Mouse (Mus musculus): Measurements from ENCODE around the gene Slc22a12. TPM values are rescaled to one million over a fixed set of nuclear protein-coding genes. Genes with fewer than 3 reads are reported as not detected.

Slc22a12 gene
- polyA plus RNA-seq, 1 experiment from 2014 or later: not detected

DNA sequence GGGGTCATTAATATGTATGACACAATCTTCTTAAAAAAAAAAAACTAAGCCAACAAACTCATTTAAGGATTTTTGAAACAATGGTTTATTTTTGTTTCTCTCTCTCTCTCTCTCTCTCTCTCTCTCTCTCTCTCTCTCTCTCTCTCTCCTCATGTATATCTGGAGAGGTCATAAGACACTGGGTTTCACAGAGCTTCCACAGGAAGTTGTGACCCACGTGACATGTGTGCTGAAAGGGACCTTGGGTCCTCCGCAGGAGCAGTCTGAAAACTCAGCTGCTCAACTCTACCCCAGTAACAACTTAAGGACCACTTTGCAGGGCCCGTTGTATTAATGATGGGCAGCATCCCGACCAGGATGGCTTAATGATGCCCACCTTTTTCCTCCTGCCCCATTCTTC, 8.4 kb upstream of the Slc22a12 start:
- Histone ChIP-seq H3K4me3 (ENCODE audit: low read depth, low read length) (no peak overlapping the region), H3K27ac (replicated peaks) (no peak overlapping the region), H3K9ac (ENCODE audit: low read length) (no peak overlapping the region), H3K9me3 (ENCODE audit: control insufficient read depth, low read length) (no peaks in the 10 kb centered on the region), H3K27me3 (ENCODE audit: control insufficient read depth, insufficient read depth, low read length) (no peaks in the 10 kb centered on the region), H3K36me3 (ENCODE audit: control insufficient read depth, insufficient read depth, low read length) (no peaks in the 10 kb centered on the region), H3K4me2 (replicated peaks; ENCODE audit: low read depth) (no peak overlapping the region), H3K4me1 (replicated peaks; ENCODE audit: control insufficient read depth, insufficient read depth) (no peaks in the 10 kb centered on the region)
- DNase-seq (ENCODE audit: low spot score) (no peak), ATAC-seq (ENCODE audit: low FRiP score, low TSS enrichment) (no peak)
- 69% methylated on average over 4 of the region's 4 CpGs for WGBS
- TF ChIP-seq CTCF (IDR thresholded peaks at IDR 0.05; ENCODE audit: low read depth) (no peak), EP300 (optimal IDR thresholded peaks at IDR 0.05) (no peak)

GRCm38 (mm10) chr19:6549566-6549965, 6.7 kb upstream of the Slc22a12 start:
- Histone ChIP-seq H3K27me3 (ENCODE audit: control insufficient read depth, insufficient read depth, low read length) (no peaks in the 10 kb centered on the region), H3K27ac (replicated peaks) (no peak overlapping the region)
- no peak for DNase-seq (ENCODE audit: low spot score)

GRCm38 (mm10) chr19:6548431-6549410, 5.9 kb upstream of the Slc22a12 start:
- Histone ChIP-seq H3K27ac (replicated peaks) (no peak overlapping the region), H3K9ac (ENCODE audit: low read length) (no peak overlapping the region), H3K4me1 (replicated peaks; ENCODE audit: control insufficient read depth, insufficient read depth) (no peaks in the 10 kb centered on the region), H3K36me3 (ENCODE audit: control insufficient read depth, insufficient read depth, low read length) (no peaks in the 10 kb centered on the region), H3K4me2 (replicated peaks; ENCODE audit: low read depth) (no peak overlapping the region), H3K9me3 (ENCODE audit: control insufficient read depth, low read length) (no peaks in the 10 kb centered on the region), H3K4me3 (ENCODE audit: low read depth, low read length) (no peak overlapping the region), H3K27me3 (ENCODE audit: control insufficient read depth, insufficient read depth, low read length) (no peaks in the 10 kb centered on the region)
- DNase-seq (ENCODE audit: low spot score) (no peak), ATAC-seq (ENCODE audit: low FRiP score, low TSS enrichment) (no peak)
- TF ChIP-seq CTCF (IDR thresholded peaks at IDR 0.05; ENCODE audit: low read depth) (no peak), EP300 (optimal IDR thresholded peaks at IDR 0.05) (no peak)
- 60% methylated on average over 16 of the region's 16 CpGs for WGBS

More at GRCm38 (mm10) chr19:6549566-6549965, 6.7 kb upstream of the Slc22a12 start:
- H3K9me3 ChIP-seq (ENCODE audit: control insufficient read depth, low read length): no peaks in the 10 kb centered on the region
- TF ChIP-seq CTCF (IDR thresholded peaks at IDR 0.05; ENCODE audit: low read depth) (no peak), EP300 (optimal IDR thresholded peaks at IDR 0.05) (no peak)
- H3K4me2 ChIP-seq (replicated peaks; ENCODE audit: low read depth): no peak overlapping the region
- WGBS: 80% methylated on average over 11 of the region's 11 CpGs
- no peak overlapping the region for H3K4me3 ChIP-seq (ENCODE audit: low read depth, low read length)
- no peaks in the 10 kb centered on the region for H3K4me1 ChIP-seq (replicated peaks; ENCODE audit: control insufficient read depth, insufficient read depth)
- no peak for ATAC-seq (ENCODE audit: low FRiP score, low TSS enrichment)
- H3K36me3 ChIP-seq (ENCODE audit: control insufficient read depth, insufficient read depth, low read length): no peaks in the 10 kb centered on the region
- H3K9ac ChIP-seq (ENCODE audit: low read length): no peak overlapping the region

DNA sequence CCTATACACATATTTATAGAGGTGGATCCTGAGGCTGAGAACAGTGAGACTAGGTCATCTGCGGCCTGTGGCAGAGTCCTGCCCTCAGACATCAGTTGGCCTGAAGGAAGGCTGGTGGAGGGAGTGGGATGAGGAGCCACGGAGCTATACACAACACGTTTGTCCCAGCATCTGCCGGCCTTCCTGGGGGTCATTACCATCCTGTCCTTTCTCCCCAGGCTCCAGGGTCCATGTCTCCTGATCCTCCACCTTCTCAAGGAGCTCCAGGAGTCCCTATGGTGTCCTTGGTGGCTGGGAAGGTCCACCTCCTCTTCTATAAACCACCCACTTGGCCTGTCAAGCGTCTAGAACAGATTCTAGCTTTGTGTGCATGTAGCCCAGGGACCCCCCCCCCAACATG, 5.0 kb upstream of the Slc22a12 start:
- Histone ChIP-seq H3K9ac (ENCODE audit: low read length) (no peak overlapping the region), H3K9me3 (ENCODE audit: control insufficient read depth, low read length) (no peaks in the 10 kb centered on the region), H3K4me3 (ENCODE audit: low read depth, low read length) (no peak overlapping the region), H3K4me1 (replicated peaks; ENCODE audit: control insufficient read depth, insufficient read depth) (no peaks in the 10 kb centered on the region), H3K4me2 (replicated peaks; ENCODE audit: low read depth) (no peak overlapping the region), H3K36me3 (ENCODE audit: control insufficient read depth, insufficient read depth, low read length) (no peaks in the 10 kb centered on the region), H3K27me3 (ENCODE audit: control insufficient read depth, insufficient read depth, low read length) (no peaks in the 10 kb centered on the region), H3K27ac (replicated peaks) (no peak overlapping the region)
- 69% methylated on average over 5 of the region's 5 CpGs for WGBS
- ATAC-seq (ENCODE audit: low FRiP score, low TSS enrichment) (no peak), DNase-seq (ENCODE audit: low spot score) (no peak)
- TF ChIP-seq CTCF (IDR thresholded peaks at IDR 0.05; ENCODE audit: low read depth) (no peak), EP300 (optimal IDR thresholded peaks at IDR 0.05) (no peak)

GRCm38 (mm10) chr19:6546096-6546495, 3.3 kb upstream of the Slc22a12 start:
- ATAC-seq (ENCODE audit: low FRiP score, low TSS enrichment): no peak
- Histone ChIP-seq H3K27ac (replicated peaks) (no peak overlapping the region), H3K27me3 (ENCODE audit: control insufficient read depth, insufficient read depth, low read length) (no peaks in the 10 kb centered on the region), H3K9ac (ENCODE audit: low read length) (no peak overlapping the region), H3K4me2 (replicated peaks; ENCODE audit: low read depth) (no peak overlapping the region), H3K4me3 (ENCODE audit: low read depth, low read length) (no peak overlapping the region), H3K4me1 (replicated peaks; ENCODE audit: control insufficient read depth, insufficient read depth) (no peaks in the 10 kb centered on the region), H3K36me3 (ENCODE audit: control insufficient read depth, insufficient read depth, low read length) (no peaks in the 10 kb centered on the region), H3K9me3 (ENCODE audit: control insufficient read depth, low read length) (no peaks in the 10 kb centered on the region)
- no peak for TF ChIP-seq CTCF (IDR thresholded peaks at IDR 0.05; ENCODE audit: low read depth)
- TF ChIP-seq EP300 (optimal IDR thresholded peaks at IDR 0.05): no peak
- 67% methylated on average over 1 of the region's 1 CpGs for WGBS
- no peak for DNase-seq (ENCODE audit: low spot score)

DNA sequence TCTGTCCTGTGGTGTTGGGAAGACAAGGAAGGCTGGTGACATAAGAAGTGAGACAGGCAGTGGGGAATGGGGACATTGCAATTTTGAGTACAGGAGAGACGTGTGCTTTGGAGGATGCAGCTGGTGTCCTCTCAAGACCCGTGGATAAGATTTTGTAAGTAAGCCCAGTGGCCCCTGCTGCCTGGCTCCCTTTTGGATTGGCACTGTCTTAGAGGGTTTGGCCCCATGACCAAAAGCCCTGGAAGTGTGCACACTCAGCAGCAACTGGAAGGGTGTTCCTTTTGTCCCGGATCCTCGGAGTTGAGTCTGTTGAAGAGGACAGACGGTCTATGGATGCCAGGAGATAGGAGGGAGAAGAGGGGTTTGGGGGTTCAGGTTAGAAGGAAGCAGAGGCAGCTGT, 2.6 kb upstream of the Slc22a12 start:
- no peak for ATAC-seq (ENCODE audit: low FRiP score, low TSS enrichment)
- Histone ChIP-seq H3K27ac (replicated peaks) (no peak overlapping the region), H3K4me1 (replicated peaks; ENCODE audit: control insufficient read depth, insufficient read depth) (no peaks in the 10 kb centered on the region), H3K4me3 (ENCODE audit: low read depth, low read length) (no peak overlapping the region), H3K4me2 (replicated peaks; ENCODE audit: low read depth) (no peak overlapping the region), H3K36me3 (ENCODE audit: control insufficient read depth, insufficient read depth, low read length) (no peaks in the 10 kb centered on the region), H3K9me3 (ENCODE audit: control insufficient read depth, low read length) (no peaks in the 10 kb centered on the region), H3K27me3 (ENCODE audit: control insufficient read depth, insufficient read depth, low read length) (no peaks in the 10 kb centered on the region), H3K9ac (ENCODE audit: low read length) (no peak overlapping the region)
- no peak for DNase-seq (ENCODE audit: low spot score)
- 84% methylated on average over 5 of the region's 5 CpGs for whole genome bisulfite sequencing
- TF ChIP-seq CTCF (IDR thresholded peaks at IDR 0.05; ENCODE audit: low read depth): no peak
- no peak for TF ChIP-seq EP300 (optimal IDR thresholded peaks at IDR 0.05)
